Mouse (Mus musculus) heart, postnatal 14 days (tissue): ENCODE results near the gene Cyp51. TPM values are rescaled to one million over a fixed set of nuclear protein-coding genes. Genes with fewer than 3 reads are reported as not detected.

Experiments used
- DNase-seq, 2 experiments: peaks; one replicate each; pipeline ENCODE4 v3.0.0; 2021 to 2022
- intact Hi-C: fragments of 180-260 bp; cut with DNase I; formaldehyde crosslinking; loops from one replicate; pipeline ENCODE4 v1.15.1; 2025
- total RNA-seq, 2 experiments: library from RNA; stranded (reverse); gene quantifications; 2 replicates each; pipeline ENCODE4 v1.2.3; 2021

The Cyp51 gene
- total RNA-seq, 2 experiments from 2014 or later = 6.8 to 7.3 TPM

GRCm38 (mm10) chr5:4036686-4037085 lies 67.9 kb downstream of the Cyp51 start:
- intact Hi-C loops = no loop called here
- no peak for DNase-seq

GRCm38 (mm10) chr5:4031846-4032245 lies 72.7 kb downstream of the Cyp51 start:
- intact Hi-C loops = no loop called here
- no peak for DNase-seq

Other genes starting within 250 kb of the Cyp51 start
- gene Mterf1a, start 210.8 kb downstream of the Cyp51 start, total RNA-seq = 1 to 10 TPM; 3.1 to 3.7 TPM
- 10 to 100 TPM; 46.7 to 47.5 TPM for gene Akap9, start 176.7 kb downstream of the Cyp51 start, total RNA-seq
- 1 to 10 TPM; 2.1 to 3.1 TPM for gene Mterf1b, start 87.6 kb upstream of the Cyp51 start, total RNA-seq